Mouse (Mus musculus) intestine, postnatal 0 days (tissue): ENCODE measurements around the gene Catsper1. TPM values are rescaled to one million over a fixed set of nuclear protein-coding genes. Genes with fewer than 3 reads are reported as not detected.

Source experiments
- ATAC-seq: fragments of 200-750 bp; cut with Nextera tagmentation; 2 replicates; pipeline ENCODE4 v1.8.0; 2017; ENCODE audit warnings: mild to moderate bottlenecking, moderate TSS enrichment, moderate library complexity
- H3K27ac ChIP-seq: fragments of 300-500 bp; sonication (generic); 2 replicates; pipeline ENCODE4 v1.5.1; 2014; ENCODE audit warnings: mild to moderate bottlenecking, low read depth, low read length, moderate library complexity
- H3K27me3 ChIP-seq: fragments of 300-500 bp; sonication (generic); replicated peaks from 2 replicates; pipeline ENCODE4 v1.6.1; 2014; ENCODE audit warnings: low read length, mixed read lengths; ENCODE audit not compliant: control insufficient read depth, insufficient read depth
- H3K36me3 ChIP-seq: fragments of 300-500 bp; sonication (generic); 2 replicates; pipeline ENCODE4 v1.6.1; 2014; ENCODE audit warnings: mild to moderate bottlenecking, moderate library complexity; ENCODE audit not compliant: control insufficient read depth, insufficient read depth
- H3K4me1 ChIP-seq: fragments of 300-500 bp; sonication (generic); replicated peaks from 2 replicates; pipeline ENCODE4 v1.6.1; 2014; ENCODE audit warnings: antibody characterized with exemption, low read length, mixed read lengths; ENCODE audit not compliant: control insufficient read depth, insufficient read depth
- H3K4me2 ChIP-seq: fragments of 300-500 bp; sonication (generic); replicated peaks from 2 replicates; pipeline ENCODE4 v1.6.1; 2014; ENCODE audit warnings: low read depth, mild to moderate bottlenecking, moderate library complexity
- H3K4me3 ChIP-seq: fragments of 300-500 bp; sonication (generic); 2 replicates; pipeline ENCODE4 v1.5.1; 2014; ENCODE audit warnings: low read depth, low read length
- H3K9ac ChIP-seq: fragments of 300-500 bp; sonication (generic); 2 replicates; pipeline ENCODE4 v1.6.1; 2014; ENCODE audit warnings: mild to moderate bottlenecking, low read depth, low read length
- H3K9me3 ChIP-seq: fragments of 300-500 bp; sonication (generic); 2 replicates; pipeline ENCODE4 v1.6.1; 2016; ENCODE audit warnings: mixed run types; ENCODE audit not compliant: control insufficient read depth
- CTCF ChIP-seq: sonication (generic); IDR thresholded peaks from 2 replicates; pipeline ENCODE4 v1.5.1; 2016; ENCODE audit warnings: low read depth, mild to moderate bottlenecking, control low read depth, antibody characterized with exemption, moderate library complexity
- WGBS: fragments of 180-500 bp; shearing (Covaris S2); extraction: QIAGEN DNeasy Blood & Tissue Kit; methylation state at CpG from one replicate; pipeline ENCODE4 v1.1.7; 2014; 5-methylcytosine and 5-hydroxymethylcytosine counted together
- polyA plus RNA-seq: library from polyadenylated mRNA; unstranded; fragments of >200 nt; fragmentation: Nextera tagmentation; extraction: Ambion mirVana; gene quantifications from 2 replicates; pipeline ENCODE4 v1.2.1, GENCODE M21; 2015

The Catsper1 gene
- polyA plus RNA-seq, 1 experiment from 2014 or later, result not detected

GRCm38 (mm10) chr19:5374177-5374576, 38.6 kb downstream of the Catsper1 start:
- H3K4me1 ChIP-seq, result no peaks in the 10 kb centered on the region; the same call in 1 of the 2 replicates
- peak overlapping the region; percentile 95 for H3K27ac ChIP-seq
- no peaks in the 10 kb centered on the region for H3K27me3 ChIP-seq
- H3K36me3 ChIP-seq, result peaks cover 44% of the 10 kb centered on the region
- no peaks in the 10 kb centered on the region for H3K9me3 ChIP-seq
- 0 out of 2 replicates have a peak overlapping the region, but pooled peaks have one; percentile 31 for H3K9ac ChIP-seq
- 51% methylated on average over 4 of the region's 4 CpGs for whole genome bisulfite sequencing
- ATAC-seq, result peak; percentile 89
- H3K4me2 ChIP-seq, result no peak overlapping the region
- no peak overlapping the region for H3K4me3 ChIP-seq
- no peak for TF ChIP-seq CTCF

- H3K36me3 ChIP-seq, result peaks cover 45% of the 10 kb centered on the region
- no peak for TF ChIP-seq CTCF
- 39% methylated on average over 4 of the region's 4 CpGs for WGBS
These were observed 39.2 kb downstream of the Catsper1 start for GRCm38 (mm10) chr19:5374748-5375147.

DNA sequence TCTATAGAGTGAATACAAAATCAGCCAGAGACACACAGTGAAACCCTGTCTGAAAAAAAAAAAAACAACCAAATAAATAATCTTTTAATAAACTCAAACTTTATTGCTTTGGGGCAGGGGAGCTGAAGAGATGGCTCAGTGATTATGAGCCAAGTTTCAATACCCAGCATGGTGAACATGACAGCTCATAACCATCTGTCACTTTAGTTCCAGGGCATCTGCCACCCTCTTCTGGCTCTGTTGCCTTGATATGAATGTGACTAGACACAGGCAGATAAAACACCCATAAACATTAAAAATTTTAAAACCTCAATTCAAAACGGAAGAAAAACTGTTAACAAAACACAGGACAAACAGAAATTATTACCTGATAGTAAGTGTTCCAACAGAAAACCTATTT, 41.9 kb downstream of the Catsper1 start:
- Histone ChIP-seq H3K4me1 (no peaks in the 10 kb centered on the region; the same call in 1 of the 2 replicates), H3K36me3 (peaks cover 50% of the 10 kb centered on the region), H3K4me2 (no peak overlapping the region), H3K27me3 (no peaks in the 10 kb centered on the region), H3K9me3 (no peaks in the 10 kb centered on the region), H3K27ac (no peak overlapping the region), H3K4me3 (no peak overlapping the region), H3K9ac (no peak overlapping the region)
- no peak for ATAC-seq
- 86% methylated on average over 1 of the region's 1 CpGs for WGBS
- TF ChIP-seq CTCF, result no peak

More at GRCm38 (mm10) chr19:5374748-5375147, 39.2 kb downstream of the Catsper1 start:
- Histone ChIP-seq H3K4me1 (no peaks in the 10 kb centered on the region; the same call in 1 of the 2 replicates), H3K9me3 (no peaks in the 10 kb centered on the region), H3K27ac (peak overlapping the region; percentile 95), H3K4me2 (no peak overlapping the region), H3K4me3 (no peak overlapping the region), H3K9ac (0 out of 2 replicates have a peak overlapping the region, but pooled peaks have one; percentile 31), H3K27me3 (no peaks in the 10 kb centered on the region)
- ATAC-seq, result peak; percentile 80

GRCm38 (mm10) chr19:5383326-5383725, 47.8 kb downstream of the Catsper1 start:
- Histone ChIP-seq H3K4me1 (no peaks in the 10 kb centered on the region), H3K36me3 (peaks cover 73% of the 10 kb centered on the region), H3K4me3 (no peak overlapping the region), H3K27ac (no peak overlapping the region), H3K9me3 (no peaks in the 10 kb centered on the region), H3K9ac (no peak overlapping the region), H3K4me2 (no peak overlapping the region), H3K27me3 (no peaks in the 10 kb centered on the region)
- 95% methylated on average over 12 of the region's 12 CpGs for WGBS
- ATAC-seq, result no peak
- TF ChIP-seq CTCF, result no peak

DNA sequence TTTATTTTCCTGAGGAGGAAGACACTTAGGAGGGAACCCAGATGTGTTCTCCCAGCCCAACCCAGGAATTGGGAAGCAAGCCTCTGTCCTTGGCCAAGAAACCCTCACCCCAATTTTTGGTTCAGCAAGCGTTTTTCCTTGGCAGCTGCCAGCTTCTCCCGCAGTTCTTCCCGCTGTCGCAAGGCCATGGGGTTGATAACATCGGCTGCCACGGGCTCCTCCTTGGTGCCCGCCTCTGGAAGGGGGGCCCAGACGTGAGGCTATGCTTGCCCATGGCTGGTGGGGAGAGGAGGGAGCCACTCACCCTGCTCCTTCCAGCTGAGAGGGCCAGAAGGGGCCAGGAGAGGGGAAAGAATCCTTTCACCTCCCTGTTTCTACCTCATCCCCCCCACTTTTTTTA, 49.2 kb downstream of the Catsper1 start:
- Histone ChIP-seq H3K9me3 (no peaks in the 10 kb centered on the region), H3K9ac (no peak overlapping the region), H3K4me1 (peaks cover 5% of the 10 kb centered on the region), H3K27me3 (no peaks in the 10 kb centered on the region), H3K36me3 (peaks cover 61% of the 10 kb centered on the region), H3K27ac (no peak overlapping the region; the same call in 1 of the 2 replicates), H3K4me2 (no peak overlapping the region), H3K4me3 (no peak overlapping the region)
- WGBS, result 88% methylated on average over 8 of the region's 8 CpGs
- ATAC-seq, result no peak
- TF ChIP-seq CTCF, result no peak

DNA sequence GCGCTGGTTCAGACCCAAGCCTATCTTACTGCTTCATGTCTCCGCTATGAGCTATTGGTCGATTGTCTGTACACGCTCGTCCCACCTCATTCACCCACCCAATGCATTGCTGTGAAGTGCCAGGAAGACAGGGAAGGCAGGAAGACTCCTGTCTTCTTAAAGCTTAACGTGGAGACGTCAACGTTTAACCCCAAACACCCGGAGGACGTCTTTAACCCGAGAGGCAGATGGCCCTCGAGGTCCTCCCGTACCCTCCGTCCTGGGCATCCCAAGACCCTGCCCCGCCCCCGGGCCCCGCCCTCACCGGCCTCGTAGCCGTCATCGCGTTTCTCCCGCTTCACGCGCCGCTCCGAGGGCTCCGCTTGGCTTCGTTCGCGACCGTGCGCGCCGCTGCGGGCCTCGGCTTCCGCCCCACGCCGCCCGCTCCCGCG, 52.5 kb downstream of the Catsper1 start:
- Histone ChIP-seq H3K4me1 (peaks cover 8% of the 10 kb centered on the region), H3K9me3 (no peaks in the 10 kb centered on the region), H3K9ac (peak overlapping the region; percentile 95), H3K27ac (peak overlapping the region; percentile 88), H3K27me3 (no peaks in the 10 kb centered on the region), H3K4me3 (peak overlapping the region; percentile 93), H3K36me3 (peaks cover 28% of the 10 kb centered on the region), H3K4me2 (peak overlapping the region; percentile 64)
- ATAC-seq, result peak; percentile 46; the same call in 1 of the 2 replicates
- TF ChIP-seq CTCF, result no peak
- WGBS, result under 1% methylated on average over 43 of the region's 43 CpGs
